Mouse (Mus musculus): Measurements from ENCODE around the gene Atp5d. TPM values are rescaled to one million over a fixed set of nuclear protein-coding genes. Genes with fewer than 3 reads are reported as not detected.

The Atp5d gene
- polyA plus RNA-seq, 1 experiment: 372 TPM

GRCm38 (mm10) chr10:80182547-80182946, 44.1 kb downstream of the Atp5d start:
- DNase-seq (ENCODE audit: low spot score): no peak

- DNase-seq (ENCODE audit: low spot score): no peak
Measured at GRCm38 (mm10) chr10:80186649-80187048, 48.2 kb downstream of the Atp5d start.

GRCm38 (mm10) chr10:80187739-80188138, 49.3 kb downstream of the Atp5d start:
- DNase-seq (ENCODE audit: low spot score): no peak

- DNase-seq (ENCODE audit: low spot score): no peak
Measured at GRCm38 (mm10) chr10:80188453-80189024, 50.1 kb downstream of the Atp5d start.

- no peak for DNase-seq (ENCODE audit: low spot score)
Measured at GRCm38 (mm10) chr10:80189999-80190398, 51.6 kb downstream of the Atp5d start.

GRCm38 (mm10) chr10:80190491-80191051, 52.1 kb downstream of the Atp5d start:
- DNase-seq (ENCODE audit: low spot score): peak; percentile 21

- DNase-seq (ENCODE audit: low spot score): no peak
Measured at GRCm38 (mm10) chr10:80193976-80194375, 55.5 kb downstream of the Atp5d start.

- no peak for DNase-seq (ENCODE audit: low spot score)
Measured at GRCm38 (mm10) chr10:80194441-80194840, 56.0 kb downstream of the Atp5d start.

Other genes starting within 250 kb of the Atp5d start
- gene Cfd, start 247.8 kb upstream of the Atp5d start, polyA plus RNA-seq (2012; rRNA removed): 564 and 1,194 TPM in 2 replicates
- 31.7 and 40.9 TPM in 2 replicates for gene Med16, start 229.7 kb upstream of the Atp5d start, polyA plus RNA-seq (2012; rRNA removed)
- gene Gm26602, start 227.8 kb upstream of the Atp5d start, polyA plus RNA-seq (2012; rRNA removed): not detected in 2 replicates
- 5.5 and 5.7 TPM in 2 replicates for gene Kiss1r, start 221.7 kb upstream of the Atp5d start, polyA plus RNA-seq (2012; rRNA removed)
- gene R3hdm4, start 217.4 kb upstream of the Atp5d start, polyA plus RNA-seq (2012; rRNA removed): 140 and 147 TPM in 2 replicates
- 3.8 and 4.1 TPM in 2 replicates for gene Arid3a, start 211.6 kb upstream of the Atp5d start, polyA plus RNA-seq (2012; rRNA removed)
- 23.5 and 25.0 TPM in 2 replicates for gene Wdr18, start 178.5 kb upstream of the Atp5d start, polyA plus RNA-seq (2012; rRNA removed)
- 0.04 TPM in 1 of 2 replicates, not detected in the other for gene Grin3b, start 167.9 kb upstream of the Atp5d start, polyA plus RNA-seq (2012; rRNA removed)
- gene Tmem259, start 154.3 kb upstream of the Atp5d start, polyA plus RNA-seq (2012; rRNA removed): 135 and 159 TPM in 2 replicates
- gene Cnn2, start 150.0 kb upstream of the Atp5d start, polyA plus RNA-seq (2012; rRNA removed): 173 and 185 TPM in 2 replicates
- 7.5 and 9.2 TPM in 2 replicates for gene Abca7, start 142.1 kb upstream of the Atp5d start, polyA plus RNA-seq (2012; rRNA removed)
- gene Arhgap45, start 122.0 kb upstream of the Atp5d start, polyA plus RNA-seq (2012; rRNA removed): 18.9 and 23.0 TPM in 2 replicates
- 141 and 178 TPM in 2 replicates for gene Polr2e, start 98.8 kb upstream of the Atp5d start, polyA plus RNA-seq (2012; rRNA removed)
- 524 and 620 TPM in 2 replicates for gene Gpx4, start 91.5 kb upstream of the Atp5d start, polyA plus RNA-seq (2012; rRNA removed)
- gene Sbno2, start 33.1 kb upstream of the Atp5d start, polyA plus RNA-seq (2012; rRNA removed): 34.0 and 35.4 TPM in 2 replicates
- 77.3 and 89.9 TPM in 2 replicates for gene Stk11, start 22.8 kb upstream of the Atp5d start, polyA plus RNA-seq (2012; rRNA removed)
- gene Cbarp, start 2.2 kb downstream of the Atp5d start, polyA plus RNA-seq (2012; rRNA removed): 9.2 and 12.2 TPM in 2 replicates
- gene Midn, start 9.6 kb downstream of the Atp5d start, polyA plus RNA-seq (2012; rRNA removed): 21.2 and 30.5 TPM in 2 replicates
- gene Cirbp, start 27.4 kb downstream of the Atp5d start, polyA plus RNA-seq (2012; rRNA removed): 249 and 276 TPM in 2 replicates
- gene 1600002K03Rik, start 34.3 kb downstream of the Atp5d start, polyA plus RNA-seq (2012; rRNA removed): 18.4 and 21.5 TPM in 2 replicates
- gene Efna2, start 40.9 kb downstream of the Atp5d start, polyA plus RNA-seq (2012; rRNA removed): 3.0 and 3.3 TPM in 2 replicates
- gene Mum1, start 87.8 kb downstream of the Atp5d start, polyA plus RNA-seq (2012; rRNA removed): 36.1 and 37.8 TPM in 2 replicates
- 294 and 337 TPM in 2 replicates for gene Ndufs7, start 110.5 kb downstream of the Atp5d start, polyA plus RNA-seq (2012; rRNA removed)
- gene Gamt, start 122.4 kb downstream of the Atp5d start, polyA plus RNA-seq (2012; rRNA removed): 17.4 and 19.0 TPM in 2 replicates
- gene Dazap1, start 122.9 kb downstream of the Atp5d start, polyA plus RNA-seq (2012; rRNA removed): 68.2 and 82.3 TPM in 2 replicates
- 3,215 and 3,453 TPM in 2 replicates for gene Rps15, start 153.8 kb downstream of the Atp5d start, polyA plus RNA-seq (2012; rRNA removed)
- 0.76 and 1.4 TPM in 2 replicates for gene Apc2, start 157.3 kb downstream of the Atp5d start, polyA plus RNA-seq (2012; rRNA removed)
- gene 2310011J03Rik, start 181.9 kb downstream of the Atp5d start, polyA plus RNA-seq (2012; rRNA removed): 41.8 and 45.6 TPM in 2 replicates
- 9.5 and 9.9 TPM in 2 replicates for gene Pcsk4, start 190.9 kb downstream of the Atp5d start, polyA plus RNA-seq (2012; rRNA removed)
- 7.7 and 18.0 TPM in 2 replicates for gene Reep6, start 191.3 kb downstream of the Atp5d start, polyA plus RNA-seq (2012; rRNA removed)
- 57.9 and 65.7 TPM in 2 replicates for gene Adamtsl5, start 209.8 kb downstream of the Atp5d start, polyA plus RNA-seq (2012; rRNA removed)
- gene Plk5, start 217.8 kb downstream of the Atp5d start, polyA plus RNA-seq (2012; rRNA removed): 4.5 and 6.4 TPM in 2 replicates
- gene Mex3d, start 249.0 kb downstream of the Atp5d start, polyA plus RNA-seq (2012; rRNA removed): 11.2 and 11.5 TPM in 2 replicates